Mouse (Mus musculus): ENCODE measurements at regions not wholly inside any gene's neighbourhood (a gene's known extent, or its start where the extent isn't known, plus 50 kb on each side); places are given as distances from the start of the nearest gene placed in this dataset.

- no peak for DNase-seq (ENCODE audit: low spot score in 2 of 2)
Observed at GRCm38 (mm10) chr3:37781086-37781485, 56.8 kb upstream of the Gm5148 start.

- no peak for DNase-seq (ENCODE audit: low spot score in 2 of 2)
Observed at GRCm38 (mm10) chr3:37779867-37780475, 55.7 kb upstream of the Gm5148 start.

- no peak for DNase-seq (ENCODE audit: low spot score in 2 of 2)
Observed at GRCm38 (mm10) chr3:37778386-37778785, 54.1 kb upstream of the Gm5148 start.

GRCm38 (mm10) chr3:37776224-37776623 lies 51.9 kb upstream of the Gm5148 start:
- no peak for DNase-seq (ENCODE audit: low spot score in 2 of 2)
